In the genomic region with DNA sequence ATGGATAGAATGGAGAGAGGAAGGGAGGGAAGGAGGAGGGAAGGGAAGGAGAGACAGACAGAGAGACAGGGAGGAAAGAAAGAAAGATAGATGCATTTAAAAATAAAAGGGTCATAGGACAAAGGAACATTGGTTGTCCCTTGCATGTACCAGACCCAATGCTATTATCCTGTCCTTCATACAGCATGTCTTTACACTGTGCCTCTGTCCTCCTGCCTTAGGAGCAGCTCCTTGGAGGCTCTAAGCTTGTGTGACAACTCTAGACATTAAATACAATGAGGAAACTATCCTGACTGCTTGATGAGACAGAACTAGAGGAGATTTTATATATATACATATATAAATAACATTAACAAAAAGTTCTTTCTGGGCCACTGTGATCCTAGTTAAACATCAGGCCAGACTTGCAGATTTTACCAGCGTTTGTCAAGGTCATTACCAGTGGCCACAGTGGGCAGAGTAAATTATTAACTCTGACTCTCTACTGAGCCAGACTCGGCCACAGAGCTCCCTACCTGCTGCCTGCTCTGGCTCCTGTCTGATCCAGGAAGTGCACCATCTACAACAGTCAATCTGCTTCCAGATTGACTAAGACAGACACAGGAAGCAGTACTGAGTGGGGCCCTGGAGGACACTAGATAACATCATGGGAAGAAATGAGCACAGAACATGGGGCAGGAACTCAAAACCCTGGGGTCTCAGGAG, we compare ENCODE assay signal across 16 mouse cellular contexts.
DNase-seq lines count a peak whose midpoint lies in the region; ATAC-seq and TF ChIP-seq lines count a peak whose summit lies in the region.
"Had no signal": no experiment of that assay in that cellular context is flagged by ENCODE, and none has a peak within 500 bp of the region (broad histone marks: within the 10 kb centered on the region; RNA-seq: fewer than 3 reads in every experiment).

No protein-coding gene starts in this region.

- no peak for DNase-seq in heart, adult 2 months
- DNase-seq in heart, postnatal 4 days: no peak
- DNase-seq in lung, postnatal 36 days: no peak
- DNase-seq in liver, embryonic 11.5 days (ENCODE audit: low spot score): no peak
- DNase-seq in urinary bladder, postnatal 25 days (ENCODE audit: low spot score): no peak
- DNase-seq: adrenal gland, adult 2 months; cerebellum, adult 9-11 months; heart, adult 18-20 months; layer of hippocampus, postnatal 36 days; right cerebral cortex, postnatal 4 days had no signal

- no peak overlapping the region for H3K9ac ChIP-seq in heart, adult 2 months (ENCODE audit: low read depth, low read length)
- no peak overlapping the region for H3K9ac ChIP-seq in lung, embryonic 16.5 days (ENCODE audit: low read length)
- H3K9ac ChIP-seq in liver, embryonic 11.5 days (ENCODE audit: low read depth, low read length): no peak overlapping the region
- no peak overlapping the region for H3K9ac ChIP-seq in midbrain, embryonic 16.5 days (ENCODE audit: low read depth, low read length)
- H3K9ac ChIP-seq: limb, embryonic 15.5 days had no signal

- TF ChIP-seq CTCF in heart, adult 2 months (IDR thresholded peaks at IDR 0.05): no peak

- no peak for ATAC-seq in lung, embryonic 16.5 days (ENCODE audit: low read depth)
- 0 out of 2 replicates have a peak, but pooled peaks have one; percentile 36 for ATAC-seq in liver, embryonic 11.5 days (replicated peaks; ENCODE audit: low FRiP score)
- no peak for ATAC-seq in granulocyte monocyte progenitor cell, adult 5-6 weeks (replicated peaks; ENCODE audit: poor library complexity, severe bottlenecking)
- no peak for ATAC-seq in midbrain, embryonic 16.5 days

- TF ChIP-seq EP300 in heart, adult 2 months (IDR thresholded peaks at IDR 0.05; ENCODE audit: insufficient read depth, low read depth, low read length): no peak

- H3K4me1 ChIP-seq in heart, adult 2 months (ENCODE audit: control insufficient read depth, insufficient read depth, low read length): peaks cover 22% of the 10 kb centered on the region
- H3K4me1 ChIP-seq in lung, embryonic 16.5 days (replicated peaks; ENCODE audit: control insufficient read depth, insufficient read depth, low read length): peaks cover 21% of the 10 kb centered on the region
- peaks cover 9% of the 10 kb centered on the region for H3K4me1 ChIP-seq in liver, embryonic 11.5 days (replicated peaks; ENCODE audit: control insufficient read depth, insufficient read depth, low read length)
- no peaks in the 10 kb centered on the region for H3K4me1 ChIP-seq in midbrain, embryonic 16.5 days (ENCODE audit: control insufficient read depth, insufficient read depth, low read length)

- H3K27ac ChIP-seq in heart, adult 2 months: peak overlapping the region; percentile 66
- peak overlapping the region; percentile 45; the same call in 1 of the 2 replicates for H3K27ac ChIP-seq in lung, embryonic 16.5 days (ENCODE audit: low read length)
- no peak overlapping the region; the same call in 1 of the 2 replicates for H3K27ac ChIP-seq in liver, embryonic 11.5 days (ENCODE audit: low read depth, low read length)
- no peak overlapping the region for H3K27ac ChIP-seq in midbrain, embryonic 16.5 days (ENCODE audit: low read length)
- H3K27ac ChIP-seq: limb, embryonic 15.5 days; midbrain, embryonic 10.5 days had no signal

- intact Hi-C loops in heart, adult 2 months (cut with DNase I): loop anchor here (2.0 kb wide), 1 partner anchor 35 kb away; no protein-coding TSS in a partner anchor

- H3K4me2 ChIP-seq in lung, embryonic 16.5 days (ENCODE audit: low read depth, low read length): no peak overlapping the region
- H3K4me2 ChIP-seq in liver, embryonic 11.5 days: no peak overlapping the region
- H3K4me2 ChIP-seq in midbrain, embryonic 16.5 days (ENCODE audit: low read length): no peak overlapping the region
- H3K4me2 ChIP-seq: limb, embryonic 15.5 days had no signal

- H3K27me3 ChIP-seq in heart, adult 2 months (ENCODE audit: control insufficient read depth, insufficient read depth, low read length): no peaks in the 10 kb centered on the region
- no peaks in the 10 kb centered on the region for H3K27me3 ChIP-seq in lung, embryonic 16.5 days (ENCODE audit: control insufficient read depth, insufficient read depth, low read depth, low read length)
- 0 out of 2 replicates have a peak, but pooled peaks cover 2% of the 10 kb centered on the region for H3K27me3 ChIP-seq in liver, embryonic 11.5 days (replicated peaks; ENCODE audit: control insufficient read depth, insufficient read depth, low read length)
- no peaks in the 10 kb centered on the region for H3K27me3 ChIP-seq in midbrain, embryonic 16.5 days (ENCODE audit: control insufficient read depth, insufficient read depth, low read depth, low read length)
- H3K27me3 ChIP-seq: limb, embryonic 15.5 days had no signal

- no peak for TF ChIP-seq POLR2A in heart, adult 2 months (IDR thresholded peaks at IDR 0.05; ENCODE audit: insufficient read depth, low read depth, low read length)

- no peaks in the 10 kb centered on the region for H3K9me3 ChIP-seq in lung, embryonic 16.5 days (ENCODE audit: control insufficient read depth, low read length)
- no peaks in the 10 kb centered on the region for H3K9me3 ChIP-seq in liver, embryonic 11.5 days (ENCODE audit: control insufficient read depth, low read length)
- no peaks in the 10 kb centered on the region for H3K9me3 ChIP-seq in midbrain, embryonic 16.5 days (replicated peaks; ENCODE audit: control insufficient read depth, low read length, poor library complexity, severe bottlenecking)
- H3K9me3 ChIP-seq: limb, embryonic 15.5 days; midbrain, embryonic 10.5 days had no signal

- H3K79me2 ChIP-seq in heart, adult 2 months (replicated peaks; ENCODE audit: control insufficient read depth, insufficient read depth, low read length): no peaks in the 10 kb centered on the region

- no peak overlapping the region for H3K4me3 ChIP-seq in heart, adult 2 months
- H3K4me3 ChIP-seq in lung, embryonic 16.5 days (ENCODE audit: low read length): no peak overlapping the region
- H3K4me3 ChIP-seq in liver, embryonic 11.5 days (ENCODE audit: low read depth, low read length): no peak overlapping the region
- no peak overlapping the region for H3K4me3 ChIP-seq in midbrain, embryonic 16.5 days (ENCODE audit: low read depth, low read length)
- H3K4me3 ChIP-seq: erythroblast, embryonic 14.5 days; limb, embryonic 15.5 days; midbrain, embryonic 10.5 days had no signal

- peaks cover 9% of the 10 kb centered on the region; the same call in 1 of the 2 replicates for H3K36me3 ChIP-seq in heart, adult 2 months (ENCODE audit: control insufficient read depth, insufficient read depth, low read length)
- no peaks in the 10 kb centered on the region for H3K36me3 ChIP-seq in lung, embryonic 16.5 days (ENCODE audit: control insufficient read depth, insufficient read depth, low read length)
- H3K36me3 ChIP-seq in liver, embryonic 11.5 days (ENCODE audit: control insufficient read depth, insufficient read depth, low read length): no peaks in the 10 kb centered on the region
- H3K36me3 ChIP-seq in midbrain, embryonic 16.5 days (ENCODE audit: control insufficient read depth, insufficient read depth, low read length): no peaks in the 10 kb centered on the region
- H3K36me3 ChIP-seq: limb, embryonic 15.5 days; midbrain, embryonic 10.5 days had no signal

- 48% methylated on average over 2 of the region's 2 CpGs for WGBS in heart, adult 2 months
- WGBS in lung, embryonic 16.5 days: 23% methylated on average over 2 of the region's 2 CpGs
- 41% methylated on average over 2 of the region's 2 CpGs for WGBS in liver, embryonic 11.5 days
- WGBS in midbrain, embryonic 16.5 days: 81% methylated on average over 2 of the region's 2 CpGs

Comparison
In these comparisons a context has a peak if more than half of its experiments do, and no peak if none do; other contexts are left out.
1. H3K27ac ChIP-seq: peak in heart, adult 2 months (single experiment) and lung, embryonic 16.5 days (single experiment); none in liver, embryonic 11.5 days (single experiment) and midbrain, embryonic 16.5 days (single experiment).